Mouse (Mus musculus): Measurements from ENCODE around the gene Spata46. TPM values are rescaled to one million over a fixed set of nuclear protein-coding genes. Genes with fewer than 3 reads are reported as not detected.

The Spata46 gene
- total RNA-seq, 2 experiments from 2014 or later: not detected

GRCm38 (mm10) chr1:170303103-170303502 lies 5.5 kb upstream of the Spata46 start:
- DNase-seq: no peak
- intact Hi-C loops (cut with DNase I): no loop called here
- H3K4me3 ChIP-seq: no peak overlapping the region
- no peak for TF ChIP-seq CTCF (IDR thresholded peaks at IDR 0.05)
- H3K27ac ChIP-seq: no peak overlapping the region

GRCm38 (mm10) chr1:170305002-170305401 lies 3.6 kb upstream of the Spata46 start:
- no peak for TF ChIP-seq CTCF (IDR thresholded peaks at IDR 0.05)
- intact Hi-C loops (cut with DNase I): no loop called here
- no peak for DNase-seq

GRCm38 (mm10) chr1:170306232-170306631 lies 2.4 kb upstream of the Spata46 start, which contains the start of gene Gm7694:
TSS of gene Gm7694 (minus strand) at chr1:170306332.
- Histone ChIP-seq H3K27ac (no peak within 1 kb of the TSS), H3K4me3 (no peak within 1 kb of the TSS)
- intact Hi-C loops (cut with DNase I): no loop called here
- DNase-seq: no peak
- no peak for TF ChIP-seq CTCF (IDR thresholded peaks at IDR 0.05)

More at GRCm38 (mm10) chr1:170305002-170305401, 3.6 kb upstream of the Spata46 start:
- no peak overlapping the region for H3K27ac ChIP-seq
- no peak overlapping the region for H3K4me3 ChIP-seq

DNA sequence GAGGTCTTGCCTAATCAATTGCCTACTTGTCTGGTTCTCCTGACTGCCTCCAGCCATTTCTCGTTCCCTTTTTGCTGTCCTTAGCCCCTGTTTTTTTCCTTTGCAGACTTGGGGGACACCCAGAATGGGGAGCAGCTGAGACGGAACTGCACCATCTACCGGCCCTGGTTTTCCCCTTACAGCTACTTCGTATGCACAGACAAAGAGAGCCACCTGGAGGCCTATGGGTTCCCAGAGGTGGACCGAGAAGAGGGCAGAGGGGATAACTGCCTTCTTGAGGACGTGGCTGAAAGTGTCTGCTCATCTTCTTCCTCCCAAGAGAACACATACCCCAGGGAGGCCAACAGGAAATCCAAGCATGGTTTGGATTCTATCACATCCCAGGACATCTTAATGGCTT lies 2.8 kb downstream of the Spata46 start:
- intact Hi-C loops (cut with DNase I): no loop called here
- DNase-seq: no peak
- no peak overlapping the region for H3K27ac ChIP-seq
- TF ChIP-seq CTCF (IDR thresholded peaks at IDR 0.05): no peak
- no peak overlapping the region for H3K4me3 ChIP-seq

GRCm38 (mm10) chr1:170322046-170322445 lies 13.4 kb downstream of the Spata46 start:
- intact Hi-C loops (cut with DNase I): no loop called here
- Histone ChIP-seq H3K27ac (no peak overlapping the region), H3K4me3 (no peak overlapping the region)
- no peak for DNase-seq
- no peak for TF ChIP-seq CTCF (IDR thresholded peaks at IDR 0.05)

DNA sequence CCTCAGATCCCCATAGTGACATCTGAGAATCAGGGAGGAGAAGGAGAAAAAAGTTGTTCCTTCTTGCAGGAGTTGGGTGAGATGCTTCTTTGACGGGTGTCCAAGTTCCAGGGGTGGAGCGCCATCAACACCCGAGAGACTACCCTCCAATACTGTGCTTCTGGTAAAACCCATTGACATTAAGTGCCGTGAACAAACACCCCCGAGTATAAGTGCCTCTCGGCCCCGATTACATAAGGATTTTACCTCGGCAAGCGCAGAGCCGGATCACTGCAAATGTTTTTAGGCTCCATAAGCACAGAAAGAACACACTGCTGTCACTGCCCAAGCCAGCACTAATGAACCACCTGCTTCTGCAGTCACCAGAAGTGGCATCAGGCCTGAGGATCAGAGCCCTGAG lies 14.4 kb downstream of the Spata46 start:
- Histone ChIP-seq H3K4me3 (no peak overlapping the region), H3K27ac (no peak overlapping the region)
- DNase-seq: no peak
- no peak for TF ChIP-seq CTCF (IDR thresholded peaks at IDR 0.05)
- intact Hi-C loops (cut with DNase I): no loop called here

GRCm38 (mm10) chr1:170324312-170324711 lies 15.7 kb downstream of the Spata46 start:
- DNase-seq: no peak
- no peak overlapping the region for H3K27ac ChIP-seq
- intact Hi-C loops (cut with DNase I): no loop called here

GRCm38 (mm10) chr1:170325277-170325676 lies 16.7 kb downstream of the Spata46 start:
- DNase-seq: no peak
- Histone ChIP-seq H3K27ac (no peak overlapping the region), H3K4me3 (no peak overlapping the region)
- TF ChIP-seq CTCF (IDR thresholded peaks at IDR 0.05): no peak
- intact Hi-C loops (cut with DNase I): no loop called here

More at GRCm38 (mm10) chr1:170324312-170324711, 15.7 kb downstream of the Spata46 start:
- H3K4me3 ChIP-seq: no peak overlapping the region
- no peak for TF ChIP-seq CTCF (IDR thresholded peaks at IDR 0.05)

GRCm38 (mm10) chr1:170331926-170332325 lies 23.3 kb downstream of the Spata46 start:
- DNase-seq: no peak
- H3K27ac ChIP-seq: no peak overlapping the region
- intact Hi-C loops (cut with DNase I): no loop called here
- no peak for TF ChIP-seq CTCF (IDR thresholded peaks at IDR 0.05)
- no peak overlapping the region for H3K4me3 ChIP-seq

GRCm38 (mm10) chr1:170332775-170333174 lies 24.2 kb downstream of the Spata46 start:
- no peak overlapping the region for H3K4me3 ChIP-seq
- intact Hi-C loops (cut with DNase I): no loop called here
- no peak for DNase-seq
- no peak for TF ChIP-seq CTCF (IDR thresholded peaks at IDR 0.05)
- H3K27ac ChIP-seq: no peak overlapping the region

DNA sequence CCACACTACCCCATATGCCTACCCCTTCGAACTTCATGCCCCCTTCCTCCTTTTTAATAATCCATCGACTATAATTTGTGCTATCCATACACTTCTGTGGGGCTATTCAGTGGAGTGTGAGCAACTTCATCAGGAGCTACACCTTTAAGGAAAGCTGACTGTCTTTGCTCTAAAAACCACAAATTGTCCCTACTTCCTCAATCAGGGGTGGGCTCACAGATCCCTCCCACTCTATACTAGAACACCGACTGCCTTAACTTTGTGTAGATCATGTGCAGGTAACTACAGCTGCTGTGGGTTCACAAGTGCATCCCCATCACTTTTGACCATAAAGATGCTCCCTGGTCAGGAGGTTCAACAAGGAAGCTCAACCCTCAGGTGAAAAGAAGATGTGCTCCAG lies 31.3 kb downstream of the Spata46 start:
- DNase-seq: no peak
- H3K27ac ChIP-seq: no peak overlapping the region
- TF ChIP-seq CTCF (IDR thresholded peaks at IDR 0.05): no peak
- no peak overlapping the region for H3K4me3 ChIP-seq
- intact Hi-C loops (cut with DNase I): no loop called here

GRCm38 (mm10) chr1:170343081-170343480 lies 34.5 kb downstream of the Spata46 start:
- no peak for DNase-seq
- H3K4me3 ChIP-seq: no peak overlapping the region
- intact Hi-C loops (cut with DNase I): no loop called here
- no peak overlapping the region for H3K27ac ChIP-seq
- TF ChIP-seq CTCF (IDR thresholded peaks at IDR 0.05): no peak

DNA sequence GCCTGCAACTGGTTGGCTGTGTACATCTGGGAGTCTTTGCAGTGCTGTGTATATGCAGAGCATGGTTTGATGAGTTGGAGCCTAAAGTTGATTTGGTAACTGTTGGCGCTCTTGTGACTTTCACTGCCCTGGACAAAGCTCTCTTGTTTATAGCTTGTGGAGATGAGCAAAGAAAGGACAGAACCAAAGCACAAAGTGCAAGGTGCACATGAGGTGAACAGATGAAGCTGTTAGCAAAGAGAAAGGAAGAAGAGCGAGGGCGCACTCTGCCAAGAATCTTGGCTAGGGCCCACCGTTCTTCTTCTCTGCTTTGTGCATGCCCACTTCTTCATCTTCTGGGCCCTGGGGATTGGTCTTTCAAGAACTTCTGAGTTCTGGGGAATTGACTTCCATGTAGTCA lies 35.3 kb downstream of the Spata46 start:
- Histone ChIP-seq H3K4me3 (no peak overlapping the region), H3K27ac (no peak overlapping the region)
- intact Hi-C loops (cut with DNase I): no loop called here
- DNase-seq: no peak
- TF ChIP-seq CTCF (IDR thresholded peaks at IDR 0.05): no peak

DNA sequence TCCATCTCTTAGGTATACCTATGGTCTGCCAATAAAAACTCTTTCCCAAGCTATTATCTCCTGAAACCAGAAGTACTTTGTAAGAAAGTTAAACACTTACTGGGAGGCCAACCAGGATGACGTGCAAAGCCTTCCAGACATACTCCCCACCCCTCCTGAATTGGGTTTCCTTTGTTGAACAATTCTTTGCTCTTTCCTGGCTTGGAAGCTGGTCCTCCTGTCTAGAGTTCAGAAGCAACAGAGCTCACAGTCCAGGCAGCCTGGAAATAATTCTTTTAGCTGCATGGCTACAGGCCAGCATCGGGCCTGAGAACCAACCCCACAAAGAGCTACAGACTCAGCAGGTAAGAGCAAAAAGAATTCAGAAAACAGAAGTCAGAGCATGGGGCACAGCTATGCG lies 37.7 kb downstream of the Spata46 start:
- no peak for DNase-seq
- H3K27ac ChIP-seq: no peak overlapping the region
- TF ChIP-seq CTCF (IDR thresholded peaks at IDR 0.05): no peak
- no peak overlapping the region for H3K4me3 ChIP-seq
- intact Hi-C loops (cut with DNase I): no loop called here

- no peak for DNase-seq
- Histone ChIP-seq H3K27ac (no peak overlapping the region), H3K4me3 (no peak overlapping the region)
- no peak for TF ChIP-seq CTCF (IDR thresholded peaks at IDR 0.05)
- intact Hi-C loops (cut with DNase I): no loop called here
Observed at GRCm38 (mm10) chr1:170351080-170351479, 42.5 kb downstream of the Spata46 start.
